Mouse (Mus musculus) limb, embryonic 14.5 days (tissue): ENCODE data around the gene Slc8a1. TPM values are rescaled to one million over a fixed set of nuclear protein-coding genes. Genes with fewer than 3 reads are reported as not detected.

Experiments used
- ATAC-seq: fragments of 200-750 bp; cut with Nextera tagmentation; 2 replicates; pipeline ENCODE4 v1.8.0; 2017; ENCODE audit warnings: low read depth, moderate number of reproducible peaks, moderate TSS enrichment; ENCODE audit not compliant: low FRiP score
- DNase-seq: peaks from one replicate; pipeline ENCODE4 v3.0.0-alpha.2; 2015; ENCODE audit warnings: low spot score
- H3K27ac ChIP-seq: fragments of 300-500 bp; sonication (generic); replicated peaks from 2 replicates; pipeline ENCODE4 v1.5.1; 2014; ENCODE audit warnings: low read depth, mild to moderate bottlenecking, low read length, moderate library complexity, mixed read lengths
- H3K27me3 ChIP-seq: fragments of 300-500 bp; sonication (generic); 2 replicates; pipeline ENCODE4 v1.6.1; 2014; ENCODE audit warnings: low read length, mixed read lengths; ENCODE audit not compliant: control insufficient read depth, insufficient read depth
- H3K36me3 ChIP-seq: fragments of 300-500 bp; sonication (generic); 2 replicates; pipeline ENCODE4 v1.6.1; 2014; ENCODE audit warnings: mild to moderate bottlenecking, low read length, moderate library complexity, mixed read lengths; ENCODE audit not compliant: control insufficient read depth, insufficient read depth
- H3K4me1 ChIP-seq: fragments of 300-500 bp; sonication (generic); 2 replicates; pipeline ENCODE4 v1.6.1; 2014; ENCODE audit warnings: antibody characterized with exemption, low read length, mixed read lengths; ENCODE audit not compliant: control insufficient read depth, insufficient read depth
- H3K4me2 ChIP-seq: fragments of 300-500 bp; sonication (generic); replicated peaks from 2 replicates; pipeline ENCODE4 v1.6.1; 2014; ENCODE audit warnings: low read depth, mild to moderate bottlenecking, low read length, moderate library complexity; ENCODE audit not compliant: severe bottlenecking
- H3K4me3 ChIP-seq: fragments of 300-500 bp; sonication (generic); replicated peaks from 2 replicates; pipeline ENCODE4 v1.5.1; 2014; ENCODE audit warnings: low read length
- H3K9ac ChIP-seq: fragments of 300-500 bp; sonication (generic); 2 replicates; pipeline ENCODE4 v1.6.1; 2014; ENCODE audit warnings: mild to moderate bottlenecking, low read depth, low read length, moderate library complexity; ENCODE audit not compliant: severe bottlenecking
- H3K9me3 ChIP-seq: fragments of 300-500 bp; sonication (generic); 2 replicates; pipeline ENCODE4 v1.6.1; 2016; ENCODE audit warnings: low read length; ENCODE audit not compliant: control insufficient read depth
- POLR2A ChIP-seq: fragments of 200-500 bp; IDR thresholded peaks from 2 replicates; pipeline ENCODE4 v1.8.0; 2012; ENCODE audit warnings: inconsistent platforms, mild to moderate bottlenecking, moderate library complexity, borderline replicate concordance; ENCODE audit not compliant: insufficient read depth, insufficient read length; ENCODE audit errors: extremely low read depth
- WGBS: fragments of 180-500 bp; shearing (Covaris S2); extraction: QIAGEN DNeasy Blood & Tissue Kit; methylation state at CpG from one replicate; pipeline ENCODE4 v1.1.7; 2014; 5-methylcytosine and 5-hydroxymethylcytosine counted together
- polyA plus RNA-seq, 2 experiments: library from polyadenylated mRNA; depleted of rRNA in 1 of 2; stranded (reverse) in 1 of 2; unstranded in 1 of 2; fragments of >200 nt; fragmentation: Nextera tagmentation in 1 of 2; extraction: Ambion mirVana in 1 of 2; gene quantifications; 2 replicates each; pipeline versions ENCODE4 v1.2.1 to v1.2.3; 2012 to 2014

Gene Slc8a1
- polyA plus RNA-seq, 2 experiments: 9.1 to 9.8 TPM

- Histone ChIP-seq H3K36me3 (no peaks in the 10 kb centered on the region), H3K9me3 (no peaks in the 10 kb centered on the region), H3K9ac (no peak overlapping the region), H3K27ac (no peak overlapping the region), H3K4me2 (no peak overlapping the region), H3K27me3 (no peaks in the 10 kb centered on the region), H3K4me3 (no peak overlapping the region), H3K4me1 (no peaks in the 10 kb centered on the region)
- DNase-seq (no peak), ATAC-seq (no peak; the same call in 1 of the 2 replicates)
- no peak for TF ChIP-seq POLR2A
- WGBS: 32% methylated on average over 1 of the region's 1 CpGs
Measured at GRCm38 (mm10) chr17:81712273-81712751, 25.9 kb downstream of the Slc8a1 start.

DNA sequence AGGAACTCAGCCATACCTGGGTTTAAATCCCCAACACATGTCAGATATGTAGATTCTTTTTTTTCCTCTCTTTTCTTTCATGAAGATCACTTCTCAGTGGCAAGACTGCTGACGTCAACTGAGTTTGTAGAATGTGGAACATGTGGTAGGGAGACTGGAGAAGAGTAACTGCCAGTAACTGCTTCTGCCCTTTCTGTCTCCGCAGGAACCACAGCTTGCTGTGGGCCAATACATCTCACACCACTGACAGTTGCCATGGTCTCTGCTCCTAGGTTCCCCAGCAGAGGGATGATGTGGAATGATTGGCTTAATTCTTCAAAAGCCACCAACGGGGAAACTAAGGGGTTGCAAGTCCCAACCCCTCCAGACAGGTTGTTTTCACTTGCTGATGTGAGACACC, 33.4 kb downstream of the Slc8a1 start:
- DNase-seq: no peak
- H3K27ac ChIP-seq: no peak overlapping the region
- H3K4me2 ChIP-seq: no peak overlapping the region
- TF ChIP-seq POLR2A: no peak
- 41% methylated on average over 3 of the region's 3 CpGs for WGBS
- H3K4me1 ChIP-seq: no peaks in the 10 kb centered on the region
- ATAC-seq: no peak
- H3K4me3 ChIP-seq: no peak overlapping the region
- H3K27me3 ChIP-seq: no peaks in the 10 kb centered on the region
- no peak overlapping the region for H3K9ac ChIP-seq
- H3K9me3 ChIP-seq: no peaks in the 10 kb centered on the region
- H3K36me3 ChIP-seq: no peaks in the 10 kb centered on the region

- 0 out of 2 replicates have a peak, but pooled peaks cover 3% of the 10 kb centered on the region for H3K4me1 ChIP-seq
- no peak for ATAC-seq
- no peak overlapping the region for H3K9ac ChIP-seq
Measured at GRCm38 (mm10) chr17:81703258-81703657, 34.9 kb downstream of the Slc8a1 start.

DNA sequence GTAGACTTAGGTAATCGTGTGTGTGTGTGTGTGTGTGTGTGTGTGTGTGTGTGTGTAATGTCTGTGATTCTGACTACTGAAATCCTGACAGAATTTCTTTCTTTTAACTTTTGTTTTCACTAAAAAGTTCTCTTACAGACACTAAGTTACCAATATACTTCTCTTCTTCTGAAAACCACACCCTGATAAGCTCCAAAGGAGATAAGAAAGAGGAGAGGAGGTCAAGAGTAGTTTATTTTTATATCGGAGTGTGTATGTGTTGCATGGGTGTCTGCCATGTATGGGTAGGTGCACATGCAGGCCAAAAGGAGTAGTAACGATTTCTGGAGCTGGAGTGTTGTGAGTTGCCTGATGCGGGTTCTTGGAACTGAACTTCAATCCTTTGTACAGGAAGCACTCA, 36.5 kb downstream of the Slc8a1 start:
- ATAC-seq (no peak), DNase-seq (no peak)
- H3K9me3 ChIP-seq: no peaks in the 10 kb centered on the region
- no peak overlapping the region for H3K4me2 ChIP-seq
- H3K27ac ChIP-seq: no peak overlapping the region
- no peaks in the 10 kb centered on the region for H3K36me3 ChIP-seq
- no peaks in the 10 kb centered on the region for H3K27me3 ChIP-seq
- TF ChIP-seq POLR2A: no peak
- no peak overlapping the region for H3K4me3 ChIP-seq
- 0 out of 2 replicates have a peak, but pooled peaks cover 3% of the 10 kb centered on the region for H3K4me1 ChIP-seq
- WGBS: 91% methylated on average over 4 of the region's 4 CpGs
- no peak overlapping the region for H3K9ac ChIP-seq

More at GRCm38 (mm10) chr17:81703258-81703657, 34.9 kb downstream of the Slc8a1 start:
- no peaks in the 10 kb centered on the region for H3K27me3 ChIP-seq
- H3K4me2 ChIP-seq: no peak overlapping the region
- no peak overlapping the region for H3K4me3 ChIP-seq
- no peak for TF ChIP-seq POLR2A
- no peak for DNase-seq
- no peaks in the 10 kb centered on the region for H3K36me3 ChIP-seq
- no peaks in the 10 kb centered on the region for H3K9me3 ChIP-seq
- no peak overlapping the region for H3K27ac ChIP-seq
- 75% methylated on average over 2 of the region's 2 CpGs for WGBS

DNA sequence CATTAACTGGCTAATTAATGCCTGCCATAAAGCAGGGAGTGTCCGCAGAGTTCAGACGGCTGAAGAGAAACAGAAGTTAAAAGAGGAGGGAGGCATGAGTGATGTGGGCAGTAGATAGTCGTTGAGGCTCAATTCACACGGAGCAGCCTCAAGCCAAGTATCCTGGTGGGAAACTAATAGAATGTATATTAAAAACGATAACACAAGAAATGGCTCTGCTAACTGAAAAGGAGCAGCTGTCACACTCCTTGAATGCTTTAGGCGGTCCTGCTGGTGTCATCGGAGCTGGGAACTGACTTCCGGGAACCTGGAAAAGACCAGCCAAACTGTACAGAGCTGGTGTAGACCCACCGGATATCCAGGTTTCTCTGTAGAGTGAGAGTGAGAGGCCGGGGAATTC, 39.4 kb downstream of the Slc8a1 start:
- Histone ChIP-seq H3K9me3 (no peaks in the 10 kb centered on the region), H3K27ac (no peak overlapping the region), H3K4me2 (no peak overlapping the region), H3K36me3 (no peaks in the 10 kb centered on the region), H3K27me3 (no peaks in the 10 kb centered on the region), H3K9ac (no peak overlapping the region), H3K4me1 (0 out of 2 replicates have a peak, but pooled peaks cover 3% of the 10 kb centered on the region), H3K4me3 (no peak overlapping the region)
- WGBS: 34% methylated on average over 10 of the region's 10 CpGs
- TF ChIP-seq POLR2A: no peak
- DNase-seq: no peak
- ATAC-seq: no peak
